Mouse (Mus musculus) small intestine, adult 2 months (tissue): ENCODE data around the gene Lamtor2. TPM values are rescaled to one million over a fixed set of nuclear protein-coding genes. Genes with fewer than 3 reads are reported as not detected.
A peak's percentile ranks its signal among the peaks of the same experiment; 100 is the strongest.

Experiments used
- H3K27ac ChIP-seq: fragments of 200-500 bp; 2 replicates; pipeline ENCODE4 v1.5.1; 2012; ENCODE audit warnings: low read depth, low read length, control low read depth, inconsistent platforms; ENCODE audit not compliant: insufficient read depth
- H3K27me3 ChIP-seq: fragments of 200-500 bp; 2 replicates; pipeline ENCODE4 v1.6.1; 2012; ENCODE audit warnings: mild to moderate bottlenecking, moderate library complexity, low read length, inconsistent platforms; ENCODE audit not compliant: control insufficient read depth, insufficient read depth
- H3K36me3 ChIP-seq: fragments of 200-500 bp; 2 replicates; pipeline ENCODE4 v1.6.1; 2012; ENCODE audit warnings: mild to moderate bottlenecking, low read length, control low read depth, inconsistent platforms; ENCODE audit not compliant: control insufficient read depth, insufficient read depth
- H3K4me1 ChIP-seq: fragments of 200-500 bp; 2 replicates; pipeline ENCODE4 v1.6.1; 2012; ENCODE audit warnings: low read length, inconsistent platforms, mixed read lengths; ENCODE audit not compliant: control insufficient read depth, insufficient read depth, insufficient read length
- H3K4me3 ChIP-seq: fragments of 200-500 bp; 2 replicates; pipeline ENCODE4 v1.5.1; 2012; ENCODE audit warnings: low read depth, mild to moderate bottlenecking, control low read depth, inconsistent platforms, low read length, moderate library complexity
- CTCF ChIP-seq: fragments of 200-500 bp; IDR thresholded peaks from 2 replicates; pipeline ENCODE4 v1.5.1; 2012; ENCODE audit warnings: low read depth, mild to moderate bottlenecking, control low read depth, inconsistent platforms, low read length, moderate library complexity, mixed read lengths; ENCODE audit not compliant: insufficient replicate concordance, insufficient read length; ENCODE audit errors: extremely low read depth
- POLR2A ChIP-seq: fragments of 200-500 bp; IDR thresholded peaks from 2 replicates; pipeline ENCODE4 v1.6.1; 2012; ENCODE audit warnings: low read depth, mild to moderate bottlenecking, control low read depth, inconsistent platforms, low read length, moderate library complexity
- WGBS: fragments of 180-500 bp; shearing (Covaris S2); methylation state at CpG from one replicate; pipeline ENCODE4 v1.1.7; 2018; 5-methylcytosine and 5-hydroxymethylcytosine counted together
- polyA plus RNA-seq: library from polyadenylated mRNA; depleted of rRNA; stranded (reverse); fragments of >200 nt; gene quantifications from 2 replicates; pipeline ENCODE4 v1.2.3, GENCODE M21; 2012

Lamtor2 gene
- polyA plus RNA-seq, 1 experiment = 167 TPM

- Histone ChIP-seq H3K27me3 (no peaks in the 10 kb centered on the region), H3K4me1 (peaks cover 20% of the 10 kb centered on the region), H3K4me3 (peak overlapping the region; percentile 3; the same call in 1 of the 2 replicates), H3K36me3 (peaks cover 9% of the 10 kb centered on the region; the same call in 1 of the 2 replicates), H3K27ac (peak overlapping the region; percentile 28; the same call in 1 of the 2 replicates)
- TF ChIP-seq CTCF = no peak
- TF ChIP-seq POLR2A = no peak
- WGBS = 18% methylated on average over 4 of the region's 4 CpGs
Measured at GRCm38 (mm10) chr3:88551586-88551985, 1.3 kb downstream of the Lamtor2 start.

- TF ChIP-seq POLR2A (peak; percentile 25; the same call in 1 of the 2 replicates), CTCF (no peak)
- Histone ChIP-seq H3K36me3 (no peaks in the 10 kb centered on the region; the same call in 1 of the 2 replicates), H3K27ac (peak within 1 kb of the TSS; percentile 73), H3K27me3 (no peaks in the 10 kb centered on the region), H3K4me3 (peak within 1 kb of the TSS; percentile 62), H3K4me1 (peaks cover 27% of the 10 kb centered on the region)
- WGBS = 22% methylated on average over 18 of the region's 18 CpGs
Measured at GRCm38 (mm10) chr3:88548180-88548917, 4.5 kb downstream of the Lamtor2 start, which contains the start of gene Rab25. Gene Rab25 (minus strand): TSS chr3:88548300.

GRCm38 (mm10) chr3:88546674-88547418, 6.0 kb downstream of the Lamtor2 start:
- Histone ChIP-seq H3K4me3 (peak overlapping the region; percentile 56), H3K27ac (peak overlapping the region; percentile 64), H3K36me3 (peaks cover 9% of the 10 kb centered on the region), H3K27me3 (no peaks in the 10 kb centered on the region), H3K4me1 (peaks cover 27% of the 10 kb centered on the region)
- TF ChIP-seq POLR2A (no peak), CTCF (no peak)
- WGBS = 28% methylated on average over 6 of the region's 6 CpGs

GRCm38 (mm10) chr3:88544955-88545591, 7.8 kb downstream of the Lamtor2 start:
- H3K27me3 ChIP-seq = no peaks in the 10 kb centered on the region
- peaks cover 13% of the 10 kb centered on the region for H3K36me3 ChIP-seq
- H3K27ac ChIP-seq = no peak overlapping the region
- WGBS = 78% methylated on average over 20 of the region's 20 CpGs
- TF ChIP-seq CTCF = no peak
- H3K4me3 ChIP-seq = no peak overlapping the region
- H3K4me1 ChIP-seq = peaks cover 19% of the 10 kb centered on the region

GRCm38 (mm10) chr3:88544514-88544913, 8.4 kb downstream of the Lamtor2 start:
- TF ChIP-seq CTCF = peak; percentile 31; the same call in 1 of the 2 replicates
- no peak for TF ChIP-seq POLR2A
- Histone ChIP-seq H3K36me3 (peaks cover 13% of the 10 kb centered on the region), H3K4me3 (no peak overlapping the region), H3K4me1 (peaks cover 19% of the 10 kb centered on the region), H3K27me3 (no peaks in the 10 kb centered on the region), H3K27ac (no peak overlapping the region)
- 67% methylated on average over 5 of the region's 5 CpGs for WGBS

GRCm38 (mm10) chr3:88543651-88544410, 9.0 kb downstream of the Lamtor2 start:
- TF ChIP-seq POLR2A = no peak
- TF ChIP-seq CTCF = no peak
- Histone ChIP-seq H3K36me3 (peaks cover 13% of the 10 kb centered on the region), H3K27ac (no peak overlapping the region), H3K4me3 (no peak overlapping the region), H3K27me3 (no peaks in the 10 kb centered on the region), H3K4me1 (peaks cover 19% of the 10 kb centered on the region)
- 68% methylated on average over 5 of the region's 5 CpGs for WGBS

GRCm38 (mm10) chr3:88543174-88543573, 9.7 kb downstream of the Lamtor2 start:
- Histone ChIP-seq H3K36me3 (peaks cover 13% of the 10 kb centered on the region), H3K4me1 (peaks cover 14% of the 10 kb centered on the region), H3K27me3 (no peaks in the 10 kb centered on the region), H3K27ac (no peak overlapping the region), H3K4me3 (no peak overlapping the region)
- no peak for TF ChIP-seq CTCF
- TF ChIP-seq POLR2A = no peak
- 90% methylated on average over 8 of the region's 8 CpGs for WGBS
